Mouse (Mus musculus) layer of hippocampus, adult 18-20 months (tissue): ENCODE data around the gene Hcn3. TPM values are rescaled to one million over a fixed set of nuclear protein-coding genes. Genes with fewer than 3 reads are reported as not detected.
A peak's percentile ranks its signal among the peaks of the same experiment; 100 is the strongest.
"Not testable (repeated sequence)": the region's sequence is repeated elsewhere in the genome, so short reads cannot be mapped to it uniquely, and the experiment has no call there.

Source experiments
- DNase-seq, 2 experiments: peaks; one replicate each; pipeline ENCODE4 v3.0.0; 2022; ENCODE audit warnings: low spot score in 2 of 2
- total RNA-seq, 2 experiments: library from RNA; stranded (reverse); gene quantifications; 2 replicates each; pipeline ENCODE4 v1.2.3; 2021

Hcn3 gene
- total RNA-seq, 2 experiments from 2014 or later = 9.6 to 13.1 TPM

DNA sequence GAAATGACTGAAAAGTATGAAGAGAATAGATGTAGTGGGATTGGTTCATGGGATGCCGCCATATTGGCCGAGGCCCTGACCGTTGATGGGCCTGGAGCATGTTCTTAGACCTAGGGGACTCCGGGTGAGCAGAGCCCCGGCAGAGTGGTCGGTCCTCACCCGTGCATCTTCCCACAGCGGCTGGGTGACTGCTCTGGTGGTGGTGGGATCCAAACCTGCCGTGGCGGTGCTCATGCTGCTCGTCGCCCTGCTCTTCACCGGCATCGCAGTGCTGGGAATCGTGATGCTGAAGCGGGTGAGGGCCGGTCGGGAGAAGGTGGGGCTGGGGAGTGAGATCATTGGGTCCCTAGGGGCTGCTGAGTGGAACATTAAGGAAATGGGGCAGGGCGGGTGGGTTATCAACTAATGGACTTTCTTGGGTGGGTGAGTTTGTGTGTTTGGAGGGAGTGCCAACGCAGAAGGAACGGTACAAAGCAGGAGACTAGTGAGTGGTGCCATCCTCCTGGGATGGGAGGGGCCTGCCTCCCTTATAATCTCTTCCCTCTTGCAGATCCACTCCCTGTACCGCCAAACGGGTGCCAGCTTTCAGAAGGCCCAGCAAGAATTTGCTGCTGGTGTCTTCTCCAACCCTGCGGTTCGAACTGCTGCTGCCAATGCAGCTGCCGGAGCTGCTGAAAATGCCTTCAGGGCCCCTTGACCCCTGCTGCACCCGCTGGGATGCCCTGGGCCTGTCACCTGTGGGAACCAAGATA lies 21.9 kb upstream of the Hcn3 start:
- no peak for DNase-seq

DNA sequence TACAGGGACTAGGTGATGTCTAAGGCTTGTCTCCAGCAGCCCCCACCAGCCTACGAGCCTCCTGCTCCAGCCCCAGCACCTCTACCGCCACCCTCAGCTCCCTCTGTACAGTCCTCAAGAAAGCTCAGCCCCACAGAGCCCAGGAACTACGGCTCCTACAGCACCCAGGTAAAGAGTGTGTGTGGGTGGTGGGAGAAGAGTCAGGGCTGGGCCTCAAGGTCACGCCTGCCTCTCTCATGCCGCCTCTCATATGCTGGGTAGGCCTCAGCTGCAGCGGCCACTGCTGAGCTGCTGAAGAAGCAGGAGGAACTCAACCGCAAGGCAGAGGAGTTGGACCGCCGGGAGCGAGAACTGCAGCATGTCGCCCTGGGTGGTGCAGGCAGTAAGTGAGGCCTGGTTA lies 19.1 kb upstream of the Hcn3 start:
- DNase-seq = no peak

DNA sequence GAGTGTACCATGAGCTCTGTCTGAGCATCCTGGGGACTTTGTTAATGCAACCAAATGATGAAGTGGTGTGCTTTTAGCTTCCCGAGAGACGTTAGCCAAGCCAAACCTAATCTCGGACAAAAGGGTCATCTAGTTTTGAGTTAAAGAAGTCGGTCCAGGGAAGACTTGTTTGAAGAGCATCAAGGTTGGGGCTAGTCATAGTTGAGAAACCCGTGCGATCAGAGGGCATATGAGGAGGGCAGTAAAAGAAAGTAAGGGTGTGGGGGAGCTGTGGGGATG lies 18.1 kb upstream of the Hcn3 start:
- DNase-seq = no peak

DNA sequence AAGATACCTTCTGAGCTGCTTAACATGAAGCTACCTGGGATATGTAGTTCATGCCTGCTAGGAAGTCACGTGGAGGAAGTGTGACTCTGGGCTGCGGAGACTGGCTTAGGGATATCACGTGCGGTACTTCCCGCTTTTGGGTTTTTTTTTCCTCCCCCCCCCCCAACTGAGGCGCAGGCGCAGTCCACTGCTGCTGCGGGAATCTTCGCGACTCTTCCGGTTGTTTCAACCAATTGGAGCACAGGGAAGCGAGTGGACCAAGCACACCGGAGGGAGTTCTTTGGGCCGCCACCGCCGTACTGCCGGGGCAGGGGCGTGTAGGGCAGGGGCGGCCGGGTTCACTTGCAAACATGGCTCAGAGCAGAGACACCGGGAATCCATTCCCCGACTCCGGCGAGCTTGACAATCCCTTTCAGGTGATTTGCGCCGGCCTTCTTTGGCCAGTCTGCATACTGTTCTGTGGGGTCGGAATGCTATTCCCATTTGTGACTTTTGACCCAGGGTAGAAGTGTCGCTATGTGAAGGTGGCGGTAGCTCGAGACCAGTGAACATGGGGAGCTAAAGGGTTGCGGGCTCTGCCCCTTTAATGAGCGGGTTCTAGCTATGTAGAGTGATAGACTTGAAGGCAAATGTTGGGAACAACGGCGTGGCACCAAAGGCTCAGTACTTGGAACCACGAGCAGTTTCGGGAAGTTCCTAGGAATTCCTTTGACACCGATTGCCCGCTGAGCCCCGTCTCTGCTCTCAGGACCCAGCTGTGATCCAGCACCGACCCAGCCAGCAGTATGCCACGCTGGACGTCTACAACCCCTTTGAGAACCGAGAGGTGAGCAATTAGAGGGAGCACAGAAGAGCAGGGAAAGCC lies 17.5 kb upstream of the Hcn3 start, which contains the start of gene Scamp3:
Gene Scamp3, plus strand, starts transcription at position 232 of the 865 bp plus-strand sequence.
- DNase-seq = peak; percentile 80 to 94

DNA sequence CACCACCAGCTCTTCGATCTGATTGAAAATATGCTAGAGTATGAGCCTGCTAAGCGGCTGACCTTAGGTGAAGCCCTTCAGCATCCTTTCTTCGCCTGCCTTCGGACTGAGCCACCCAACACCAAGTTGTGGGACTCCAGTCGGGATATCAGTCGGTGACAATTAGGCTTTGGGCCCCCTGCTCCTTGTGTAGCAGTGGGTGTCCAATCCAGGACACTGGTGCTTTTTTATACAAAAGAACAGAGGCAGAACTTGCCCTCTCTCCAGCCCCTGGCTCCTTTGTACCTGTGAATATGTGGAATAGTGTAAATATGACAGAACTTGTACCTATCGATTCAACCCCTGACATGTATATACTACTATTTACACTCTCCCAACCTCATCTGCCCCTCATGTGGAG lies 16.4 kb upstream of the Hcn3 start:
- no peak for DNase-seq

DNA sequence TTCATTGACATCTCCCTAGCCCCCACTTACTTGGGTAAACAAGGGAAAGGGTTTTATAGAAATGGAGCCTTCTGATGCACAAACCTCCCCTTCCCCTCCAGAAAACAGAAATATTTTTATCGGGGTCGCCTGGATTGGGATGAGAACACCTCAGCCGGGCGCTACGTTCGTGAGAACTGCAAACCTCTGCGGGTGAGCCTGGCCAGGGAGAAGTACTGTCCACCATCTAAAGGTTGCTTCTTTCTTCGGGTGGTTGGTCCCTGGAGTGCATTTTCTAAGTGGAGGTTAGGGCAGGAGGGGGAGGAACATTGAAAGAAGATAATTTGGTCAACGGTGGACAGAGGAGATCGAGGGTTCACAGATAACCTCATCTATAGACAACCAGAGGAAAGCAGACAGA lies 15.5 kb upstream of the Hcn3 start:
- no peak for DNase-seq

DNA sequence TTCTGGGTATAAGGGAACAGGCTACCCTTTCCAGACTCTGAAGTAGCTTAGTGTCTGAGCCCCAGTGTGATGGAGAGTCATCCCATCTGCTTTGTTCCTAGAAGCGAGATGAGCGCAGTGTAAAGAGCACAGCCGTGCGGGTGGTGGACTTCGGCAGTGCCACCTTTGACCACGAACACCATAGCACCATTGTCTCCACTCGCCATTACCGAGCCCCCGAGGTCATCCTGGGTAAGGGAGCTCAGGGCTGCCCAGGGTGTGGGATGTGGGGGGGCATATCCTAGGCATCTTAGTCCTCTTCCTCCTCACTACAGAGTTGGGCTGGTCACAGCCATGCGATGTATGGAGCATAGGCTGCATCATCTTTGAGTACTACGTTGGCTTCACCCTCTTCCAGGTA lies 14.8 kb upstream of the Hcn3 start:
- no peak for DNase-seq

DNA sequence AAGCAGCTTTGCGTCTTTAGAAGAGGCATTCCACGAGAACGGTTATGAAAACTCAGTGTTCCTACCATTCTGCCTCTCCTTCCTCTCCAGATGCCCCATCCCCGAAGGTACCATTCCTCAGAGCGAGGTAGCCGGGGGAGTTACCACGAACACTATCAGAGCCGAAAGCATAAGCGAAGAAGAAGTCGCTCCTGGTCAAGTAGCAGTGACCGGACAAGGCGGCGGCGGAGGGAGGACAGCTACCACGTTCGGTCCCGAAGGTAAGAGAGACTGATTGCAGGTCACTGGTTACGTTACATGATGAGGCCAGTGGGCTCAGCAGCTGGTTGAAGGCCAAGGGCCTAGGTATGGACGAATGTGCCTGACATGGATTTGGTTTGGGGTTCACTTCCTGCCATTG lies 6.9 kb upstream of the Hcn3 start:
- DNase-seq = no peak

DNA sequence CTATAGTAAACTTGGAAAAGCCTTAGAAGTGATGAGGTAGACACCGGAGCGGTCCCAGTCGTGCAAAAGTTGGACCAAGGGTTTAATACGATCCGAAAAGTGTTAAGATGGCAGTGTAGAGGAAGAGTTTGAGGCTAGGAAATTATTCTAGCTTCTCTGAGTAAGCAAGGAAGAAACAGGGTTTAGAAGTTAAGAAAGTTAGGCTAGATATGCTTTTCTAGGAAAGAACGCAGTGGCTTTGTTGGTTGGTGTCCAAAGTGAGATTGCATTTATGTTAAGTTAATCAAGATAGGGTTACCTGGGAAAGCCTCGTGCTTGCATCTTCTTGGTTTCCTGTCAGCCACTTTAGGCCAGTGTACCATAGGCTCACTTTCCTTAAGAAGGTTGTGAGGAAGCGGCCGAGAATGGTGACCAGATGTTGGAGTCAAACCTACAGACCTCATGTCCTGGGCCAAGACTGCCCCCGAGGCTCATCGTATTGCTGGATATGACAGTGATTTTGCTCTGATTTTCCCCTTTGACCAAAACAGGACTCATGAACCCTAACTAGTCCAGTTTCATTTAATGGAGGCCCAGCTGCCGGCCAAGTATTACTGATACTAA lies 5.4 kb upstream of the Hcn3 start:
- no peak for DNase-seq

DNA sequence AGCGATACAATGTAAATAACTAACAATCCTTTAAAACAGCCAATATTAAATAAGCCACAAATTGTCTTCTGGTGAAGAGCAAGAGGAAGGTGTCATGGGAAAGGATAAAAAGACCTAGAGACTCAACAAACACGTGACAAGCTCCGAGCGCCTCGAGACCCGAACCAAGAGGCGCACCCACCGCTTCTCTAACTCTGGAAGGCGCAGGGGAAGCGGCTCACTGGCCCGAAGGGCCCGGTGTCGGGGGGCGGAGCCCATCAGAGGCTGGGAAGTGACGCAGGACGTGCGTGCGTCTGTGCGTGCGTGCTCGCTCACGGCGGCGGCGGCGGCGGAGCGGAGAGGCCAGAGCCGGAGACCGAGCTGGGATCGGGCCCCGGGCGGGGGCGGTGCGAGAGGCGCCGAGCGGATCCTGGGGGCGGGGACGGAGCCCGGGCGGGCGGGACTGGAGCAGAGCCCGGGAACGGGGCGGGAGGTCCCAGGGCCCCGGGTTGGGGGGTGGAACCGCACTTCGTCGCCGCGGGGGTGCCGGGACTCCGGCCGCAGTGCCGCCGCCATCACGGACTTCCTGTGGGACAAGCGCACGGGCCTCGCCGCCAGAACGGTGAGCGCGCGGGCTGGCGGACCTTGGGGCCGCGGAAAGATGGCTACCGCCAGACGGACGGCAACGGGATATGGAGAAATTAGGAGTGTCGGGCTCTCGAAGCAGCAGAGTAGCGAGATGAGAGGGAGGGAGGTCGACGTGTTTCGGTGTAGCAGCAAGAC lies 4.7 kb upstream of the Hcn3 start, which contains the start of gene Clk2:
Gene Clk2, plus strand, starts transcription at position 290 of the 762 bp plus-strand sequence.
- peak; percentile 93 to 95 for DNase-seq

DNA sequence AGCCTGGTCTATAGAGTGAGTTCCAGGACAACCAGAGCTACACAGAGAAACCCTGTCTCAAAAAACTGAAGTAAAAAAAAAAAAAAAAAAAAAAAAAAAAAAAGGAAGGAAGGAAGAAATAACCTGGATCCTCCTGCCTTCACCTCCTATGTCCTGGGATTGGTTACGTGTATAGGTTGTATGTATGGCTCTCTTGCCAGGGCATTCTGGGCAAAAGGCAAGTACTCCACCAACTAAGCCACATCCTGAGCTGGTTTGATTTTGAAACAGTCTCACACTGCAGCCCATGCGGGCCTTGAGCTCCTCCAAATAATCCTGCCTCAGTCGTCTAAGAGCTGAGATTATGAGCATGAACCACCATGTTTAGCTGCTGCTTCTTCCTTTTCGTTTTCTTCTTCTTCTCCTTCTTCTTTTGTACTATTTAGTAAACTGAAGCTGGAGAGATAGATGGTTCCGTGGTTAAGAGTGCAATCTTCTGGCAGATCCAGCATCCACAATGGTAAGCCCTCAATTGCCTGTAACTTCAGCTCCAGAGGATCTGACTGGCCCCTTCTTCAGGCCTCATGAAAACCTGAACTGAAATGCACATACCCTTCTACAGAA lies 3.7 kb upstream of the Hcn3 start:
- no peak for DNase-seq

DNA sequence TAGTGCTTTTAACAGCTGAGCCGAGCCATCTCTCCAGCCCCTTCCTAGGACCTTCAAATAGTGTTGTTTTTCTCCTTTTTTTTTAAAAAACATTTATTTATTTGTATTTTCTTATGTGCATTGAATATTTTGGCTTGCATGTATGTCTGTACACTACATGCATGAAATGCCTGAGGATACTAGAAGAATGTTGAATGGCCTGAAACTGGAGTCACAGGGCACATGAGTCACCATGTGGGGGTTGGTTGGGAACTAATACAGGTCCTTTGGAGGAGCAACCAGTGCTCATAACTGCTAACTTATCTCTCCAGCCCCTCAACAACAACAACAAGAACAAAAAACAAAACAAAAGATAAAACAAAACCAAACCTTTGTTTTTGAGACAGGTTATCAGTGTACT lies 3.1 kb upstream of the Hcn3 start:
- DNase-seq = no peak

DNA sequence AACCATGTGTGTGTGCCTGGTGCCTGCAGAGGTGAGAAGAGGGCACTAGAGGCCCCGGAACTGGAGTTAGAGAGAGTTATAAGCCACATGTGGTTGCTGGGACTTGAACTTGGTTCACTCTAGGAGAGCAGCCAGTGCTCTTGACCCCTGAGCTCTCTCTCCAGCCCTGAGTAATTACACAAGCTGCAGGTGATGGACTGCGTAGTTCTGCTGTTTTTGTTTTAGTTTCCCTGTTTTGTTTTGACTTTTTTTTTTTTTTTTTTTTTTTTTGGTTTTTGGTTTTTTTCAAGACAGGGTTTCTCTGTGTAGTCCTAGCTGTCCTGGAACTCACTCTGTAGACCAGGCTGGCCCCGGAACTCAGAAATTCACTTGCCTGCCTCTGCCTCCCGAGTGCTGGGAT lies 1.8 kb upstream of the Hcn3 start:
- DNase-seq = no peak

DNA sequence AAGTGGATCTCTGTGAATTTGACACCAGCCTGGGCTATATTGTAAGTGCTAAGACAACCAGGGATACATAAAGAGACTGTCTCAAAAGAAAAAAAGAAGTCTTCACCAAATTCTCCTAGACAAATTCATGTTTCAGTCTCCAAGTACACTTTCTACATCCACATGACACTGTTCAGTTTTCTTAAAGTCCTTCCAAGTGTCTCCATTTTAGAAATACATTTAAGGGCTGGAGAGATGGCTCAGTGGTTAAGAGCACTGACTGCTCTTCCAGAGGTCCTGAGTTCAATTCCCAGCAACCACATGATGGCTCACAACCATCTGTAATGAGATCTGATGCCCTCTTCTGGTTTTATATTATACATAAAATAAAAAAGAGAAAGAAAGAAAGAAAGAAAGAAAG lies 1.2 kb upstream of the Hcn3 start:
- DNase-seq = not testable (repeated sequence)

DNA sequence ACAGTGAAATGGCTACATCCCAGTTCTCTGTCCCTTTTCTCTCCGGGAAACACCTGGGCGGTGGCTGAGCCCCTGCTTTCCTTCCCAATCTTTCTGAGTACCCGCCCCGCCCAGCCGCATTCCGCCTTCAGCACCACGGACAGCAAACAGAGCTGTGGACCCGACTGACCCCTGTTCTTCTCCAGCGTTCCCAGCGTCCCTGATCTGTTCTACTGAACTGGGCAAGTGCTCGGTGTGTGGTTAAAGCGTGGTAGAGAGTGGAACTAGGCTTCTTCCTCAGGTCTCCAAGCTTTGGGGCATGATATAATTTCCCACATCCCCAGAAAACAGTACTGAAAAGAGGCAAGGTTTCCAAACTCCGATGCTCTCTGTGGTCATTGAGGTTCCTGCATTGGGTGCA lies 785 bp downstream of the Hcn3 start:
- DNase-seq = no peak

DNA sequence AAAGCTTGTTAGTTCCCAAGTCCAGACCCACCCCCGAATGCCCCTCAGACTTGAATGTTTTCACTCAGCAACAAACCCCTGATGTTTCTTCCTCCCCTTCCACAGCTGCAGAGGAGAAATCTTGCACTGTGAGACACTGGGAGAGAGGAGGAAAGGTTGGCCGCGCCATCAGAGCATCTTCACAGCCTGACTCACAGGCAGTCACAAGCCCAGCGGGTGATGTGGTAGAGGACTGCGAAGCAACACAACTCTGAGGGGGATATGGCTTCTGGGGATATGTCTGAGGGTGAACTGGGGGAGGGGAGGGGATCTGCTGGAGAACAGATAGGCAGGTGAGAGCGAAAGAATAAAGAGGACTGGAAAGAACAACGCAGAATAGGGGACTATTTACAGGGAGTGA lies 1.3 kb downstream of the Hcn3 start:
- no peak for DNase-seq

DNA sequence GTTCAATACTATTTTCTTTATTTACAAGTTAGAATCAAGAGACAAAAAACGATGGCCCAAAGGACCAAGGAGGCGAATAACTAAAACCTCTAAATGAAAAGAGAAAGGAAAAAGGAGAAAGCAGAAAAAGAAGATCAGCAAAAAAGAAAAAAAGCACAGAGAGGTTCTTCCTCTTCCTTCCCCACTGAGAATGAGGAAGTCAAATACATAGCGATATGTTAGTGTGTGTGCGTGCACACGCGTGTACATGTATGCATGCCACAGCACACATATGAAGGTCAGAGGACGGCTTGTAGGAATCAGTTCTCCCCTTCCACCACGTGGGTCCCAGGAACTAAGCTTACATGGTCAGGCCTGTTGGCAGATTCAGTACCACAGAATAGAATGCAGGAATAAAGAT lies 3.0 kb downstream of the Hcn3 start:
- no peak for DNase-seq

DNA sequence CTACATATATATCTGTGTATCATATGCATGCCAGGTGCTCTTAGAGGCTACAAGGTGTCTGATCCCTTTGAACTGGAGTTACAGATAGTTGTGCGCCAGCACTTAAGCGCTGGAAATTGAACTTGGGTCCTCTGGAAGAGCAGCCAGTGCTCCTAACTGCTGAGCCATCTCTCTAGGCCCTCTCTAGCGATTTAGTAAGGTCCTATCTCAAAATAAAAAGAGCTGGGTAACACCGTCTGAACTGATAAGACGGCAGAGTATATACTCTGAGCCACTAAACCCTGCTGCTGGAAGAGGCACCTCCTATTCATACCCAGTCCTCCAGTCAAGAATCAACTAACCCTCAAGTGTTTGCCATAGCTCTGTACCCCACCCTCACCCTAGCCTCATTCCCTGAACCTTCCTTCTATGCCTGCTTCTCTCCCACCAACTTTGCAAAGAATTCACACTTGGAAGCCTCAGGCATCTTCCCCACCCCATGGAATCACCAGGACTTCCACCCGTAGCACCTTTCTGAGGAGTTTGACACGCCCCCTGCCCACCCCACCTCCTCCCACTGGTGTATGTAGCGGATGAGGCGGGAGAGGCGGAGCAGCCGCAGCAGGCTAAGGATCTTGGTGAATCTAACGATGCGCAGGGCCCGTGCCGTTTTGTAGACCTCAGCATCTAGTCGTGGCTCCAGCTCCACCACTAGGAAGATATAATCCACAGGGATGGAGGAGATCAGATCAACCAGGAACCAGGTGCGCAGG lies 7.7 kb downstream of the Hcn3 start:
- no peak for DNase-seq

DNA sequence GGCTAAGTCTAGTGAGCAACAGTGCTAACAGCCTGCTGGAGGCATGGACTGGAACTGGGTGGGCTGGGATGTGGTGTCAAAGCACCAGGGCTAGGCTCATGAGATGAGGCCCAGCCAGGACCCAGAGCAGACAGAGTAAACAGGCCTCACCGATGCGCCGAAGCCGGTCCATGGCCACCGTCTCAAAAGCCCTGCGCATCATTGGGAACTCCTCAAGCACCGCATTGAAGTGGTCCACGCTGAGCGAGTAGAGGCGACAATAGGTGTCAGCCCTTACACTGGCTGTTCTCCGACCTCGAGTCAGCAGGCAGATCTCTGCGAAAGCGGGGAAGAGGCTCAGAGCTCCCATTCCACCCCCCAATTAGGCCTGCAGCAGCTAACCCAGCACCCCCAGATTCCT lies 11.4 kb downstream of the Hcn3 start:
- DNase-seq = no peak

DNA sequence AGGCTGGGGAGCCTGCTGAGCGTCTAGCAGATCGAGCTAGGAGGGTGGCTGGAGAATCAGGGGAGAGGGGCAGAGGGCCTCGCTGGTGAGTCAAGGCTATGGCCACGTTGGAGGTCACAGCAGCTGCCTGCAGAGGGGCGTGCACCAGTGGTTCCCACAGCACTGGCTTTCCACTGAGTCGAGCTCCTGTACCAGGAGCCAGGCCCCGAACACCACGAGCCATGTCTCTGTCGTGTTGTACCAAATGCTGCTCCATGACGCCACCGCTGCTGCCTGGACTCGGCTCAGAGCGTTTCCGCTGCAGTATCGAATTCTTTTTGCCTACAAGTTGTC lies 12.1 kb downstream of the Hcn3 start:
- no peak for DNase-seq
